Mouse (Mus musculus) hindbrain, embryonic 15.5 days (tissue): ENCODE measurements around the gene Rfx6. TPM values are rescaled to one million over a fixed set of nuclear protein-coding genes. Genes with fewer than 3 reads are reported as not detected.

Experiments
- ATAC-seq: fragments of 200-750 bp; cut with Nextera tagmentation; 2 replicates; pipeline ENCODE4 v1.8.0; 2017; ENCODE audit warnings: low read depth, moderate number of reproducible peaks, moderate TSS enrichment; ENCODE audit not compliant: low FRiP score
- H3K27ac ChIP-seq: fragments of 300-500 bp; sonication (generic); replicated peaks from 2 replicates; pipeline ENCODE4 v1.5.1; 2015; ENCODE audit warnings: mild to moderate bottlenecking, inconsistent platforms
- H3K27me3 ChIP-seq: fragments of 300-500 bp; sonication (generic); 2 replicates; pipeline ENCODE4 v1.6.1; 2015; ENCODE audit warnings: control low read depth, inconsistent platforms
- H3K36me3 ChIP-seq: fragments of 300-500 bp; sonication (generic); 2 replicates; pipeline ENCODE4 v1.6.1; 2015; ENCODE audit warnings: control low read depth, inconsistent platforms
- H3K4me1 ChIP-seq: fragments of 300-500 bp; sonication (generic); replicated peaks from 2 replicates; pipeline ENCODE4 v1.6.1; 2015; ENCODE audit warnings: control low read depth, inconsistent platforms
- H3K4me2 ChIP-seq: fragments of 300-500 bp; sonication (generic); 2 replicates; pipeline ENCODE4 v1.6.1; 2015; ENCODE audit warnings: moderate library complexity, mild to moderate bottlenecking, inconsistent platforms
- H3K4me3 ChIP-seq: fragments of 300-500 bp; sonication (generic); 2 replicates; pipeline ENCODE4 v1.5.1; 2015; ENCODE audit warnings: mild to moderate bottlenecking, inconsistent platforms
- H3K9ac ChIP-seq: fragments of 300-500 bp; sonication (generic); 2 replicates; pipeline ENCODE4 v1.6.1; 2015; ENCODE audit warnings: inconsistent platforms
- H3K9me3 ChIP-seq: fragments of 300-500 bp; sonication (generic); 2 replicates; pipeline ENCODE4 v1.6.1; 2016; ENCODE audit warnings: control low read depth, inconsistent platforms
- WGBS: fragments of 180-500 bp; shearing (Covaris S2); methylation state at CpG from one replicate; pipeline ENCODE4 v1.1.7; 2015; 5-methylcytosine and 5-hydroxymethylcytosine counted together
- polyA plus RNA-seq: library from polyadenylated mRNA; unstranded; fragments of >200 nt; fragmentation: Nextera tagmentation; extraction: Ambion mirVana; gene quantifications from 2 replicates; pipeline ENCODE4 v1.2.1, GENCODE M21; 2015

Rfx6 gene
- polyA plus RNA-seq = not detected in 2 replicates

- ATAC-seq = peak; percentile 83
- peak within 1 kb of the TSS; percentile 47 for H3K4me3 ChIP-seq
- no peak within 1 kb of the TSS for H3K27ac ChIP-seq
- peak within 1 kb of the TSS; percentile 25; the same call in 1 of the 2 replicates for H3K9ac ChIP-seq
- peaks cover 11% of the 10 kb centered on the region for H3K4me1 ChIP-seq
- H3K9me3 ChIP-seq = no peaks in the 10 kb centered on the region
- WGBS = under 1% methylated on average over 38 of the region's 38 CpGs
- peak within 1 kb of the TSS; percentile 95 for H3K4me2 ChIP-seq
- no peaks in the 10 kb centered on the region for H3K36me3 ChIP-seq
- peaks cover 31% of the 10 kb centered on the region for H3K27me3 ChIP-seq
These were observed at the start of gene Rfx6 for GRCm38 (mm10) chr10:51677548-51678250. Gene Rfx6, plus strand, starts transcription at chr10:51677756.

- Histone ChIP-seq H3K27ac (no peak within 1 kb of the TSS), H3K27me3 (no peaks in the 10 kb centered on the region), H3K36me3 (no peaks in the 10 kb centered on the region), H3K4me1 (no peaks in the 10 kb centered on the region), H3K9me3 (no peaks in the 10 kb centered on the region), H3K4me2 (no peak within 1 kb of the TSS), H3K9ac (no peak within 1 kb of the TSS), H3K4me3 (no peak within 1 kb of the TSS)
- no peak for ATAC-seq
- 57% methylated on average over 8 of the region's 8 CpGs for WGBS
These were observed 46.0 kb upstream of the Rfx6 start, which contains the start of gene Gprc6a for GRCm38 (mm10) chr10:51631411-51632136. Gene Gprc6a, minus strand, starts transcription at chr10:51631461.

GRCm38 (mm10) chr10:51649506-51650221, 27.9 kb upstream of the Rfx6 start:
- H3K4me2 ChIP-seq = no peak overlapping the region
- no peak overlapping the region for H3K27ac ChIP-seq
- no peaks in the 10 kb centered on the region for H3K4me1 ChIP-seq
- H3K36me3 ChIP-seq = no peaks in the 10 kb centered on the region
- no peak overlapping the region for H3K9ac ChIP-seq
- ATAC-seq = no peak
- H3K27me3 ChIP-seq = no peaks in the 10 kb centered on the region
- no peaks in the 10 kb centered on the region for H3K9me3 ChIP-seq
- no peak overlapping the region for H3K4me3 ChIP-seq
- WGBS = 80% methylated on average over 3 of the region's 3 CpGs

- H3K27ac ChIP-seq = no peak overlapping the region
These were observed 20.2 kb upstream of the Rfx6 start for GRCm38 (mm10) chr10:51657324-51657723.

GRCm38 (mm10) chr10:51669334-51669733, 8.2 kb upstream of the Rfx6 start:
- no peak overlapping the region for H3K27ac ChIP-seq
- H3K9ac ChIP-seq = no peak overlapping the region
- no peaks in the 10 kb centered on the region for H3K36me3 ChIP-seq
- ATAC-seq = no peak
- no peaks in the 10 kb centered on the region for H3K4me1 ChIP-seq
- H3K9me3 ChIP-seq = no peaks in the 10 kb centered on the region
- H3K27me3 ChIP-seq = no peaks in the 10 kb centered on the region
- no peak overlapping the region for H3K4me3 ChIP-seq
- H3K4me2 ChIP-seq = no peak overlapping the region

More at GRCm38 (mm10) chr10:51657324-51657723, 20.2 kb upstream of the Rfx6 start:
- Histone ChIP-seq H3K9me3 (no peaks in the 10 kb centered on the region), H3K36me3 (no peaks in the 10 kb centered on the region), H3K4me3 (no peak overlapping the region), H3K4me2 (no peak overlapping the region), H3K4me1 (no peaks in the 10 kb centered on the region), H3K9ac (no peak overlapping the region), H3K27me3 (no peaks in the 10 kb centered on the region)
- ATAC-seq = no peak
- 82% methylated on average over 1 of the region's 1 CpGs for WGBS

- peaks cover 12% of the 10 kb centered on the region; the same call in 1 of the 2 replicates for H3K27me3 ChIP-seq
- no peak overlapping the region for H3K27ac ChIP-seq
- no peak overlapping the region for H3K4me3 ChIP-seq
- H3K36me3 ChIP-seq = no peaks in the 10 kb centered on the region
- H3K4me1 ChIP-seq = no peaks in the 10 kb centered on the region
- H3K9ac ChIP-seq = no peak overlapping the region
- 89% methylated on average over 4 of the region's 4 CpGs for WGBS
- no peak for ATAC-seq
- no peaks in the 10 kb centered on the region for H3K9me3 ChIP-seq
- no peak overlapping the region for H3K4me2 ChIP-seq
These were observed 6.0 kb upstream of the Rfx6 start for GRCm38 (mm10) chr10:51671583-51671982.

GRCm38 (mm10) chr10:51672082-51672779, 5.3 kb upstream of the Rfx6 start:
- H3K9ac ChIP-seq = no peak overlapping the region
- H3K9me3 ChIP-seq = no peaks in the 10 kb centered on the region
- 54% methylated on average over 1 of the region's 1 CpGs for WGBS
- no peak overlapping the region for H3K4me3 ChIP-seq
- H3K4me1 ChIP-seq = 0 out of 2 replicates have a peak, but pooled peaks cover under 1% of the 10 kb centered on the region
- ATAC-seq = no peak; the same call in 1 of the 2 replicates
- no peaks in the 10 kb centered on the region for H3K36me3 ChIP-seq
- H3K27me3 ChIP-seq = peaks cover 17% of the 10 kb centered on the region
- H3K4me2 ChIP-seq = no peak overlapping the region
- H3K27ac ChIP-seq = no peak overlapping the region

- Histone ChIP-seq H3K4me1 (peaks cover 11% of the 10 kb centered on the region), H3K27ac (no peak overlapping the region), H3K4me3 (peak overlapping the region; percentile 47), H3K9ac (no peak overlapping the region), H3K4me2 (peak overlapping the region; percentile 95), H3K27me3 (peaks cover 31% of the 10 kb centered on the region), H3K36me3 (no peaks in the 10 kb centered on the region), H3K9me3 (no peaks in the 10 kb centered on the region)
- 0 out of 2 replicates have a peak, but pooled peaks have one; percentile 15 for ATAC-seq
- WGBS = 5% methylated on average over 10 of the region's 10 CpGs
These were observed 689 bp downstream of the Rfx6 start for GRCm38 (mm10) chr10:51678251-51678639.

GRCm38 (mm10) chr10:51720904-51721303, 43.3 kb downstream of the Rfx6 start:
- H3K36me3 ChIP-seq = no peaks in the 10 kb centered on the region
- H3K4me3 ChIP-seq = no peak overlapping the region
- H3K9me3 ChIP-seq = no peaks in the 10 kb centered on the region
- H3K4me2 ChIP-seq = no peak overlapping the region
- no peaks in the 10 kb centered on the region for H3K27me3 ChIP-seq
- no peak overlapping the region for H3K9ac ChIP-seq
- H3K4me1 ChIP-seq = no peaks in the 10 kb centered on the region
- no peak overlapping the region for H3K27ac ChIP-seq
- no peak for ATAC-seq
- whole genome bisulfite sequencing = 47% methylated on average over 3 of the region's 3 CpGs

GRCm38 (mm10) chr10:51761436-51761835, 83.9 kb downstream of the Rfx6 start:
- no peak overlapping the region for H3K4me2 ChIP-seq
- no peaks in the 10 kb centered on the region for H3K36me3 ChIP-seq
- H3K9ac ChIP-seq = no peak overlapping the region
- ATAC-seq = no peak
- no peak overlapping the region for H3K4me3 ChIP-seq
- no peaks in the 10 kb centered on the region for H3K9me3 ChIP-seq
- H3K27ac ChIP-seq = no peak overlapping the region
- H3K4me1 ChIP-seq = no peaks in the 10 kb centered on the region
- H3K27me3 ChIP-seq = no peaks in the 10 kb centered on the region
- WGBS = 94% methylated on average over 5 of the region's 5 CpGs

GRCm38 (mm10) chr10:51763241-51763640, 85.7 kb downstream of the Rfx6 start:
- Histone ChIP-seq H3K9me3 (no peaks in the 10 kb centered on the region), H3K9ac (no peak overlapping the region), H3K4me1 (no peaks in the 10 kb centered on the region), H3K27me3 (no peaks in the 10 kb centered on the region), H3K4me2 (no peak overlapping the region), H3K4me3 (no peak overlapping the region), H3K36me3 (no peaks in the 10 kb centered on the region), H3K27ac (no peak overlapping the region)
- ATAC-seq = no peak
- WGBS = 63% methylated on average over 2 of the region's 2 CpGs
